Mouse (Mus musculus): ENCODE measurements around the gene 4933428M09Rik.
"Not testable (repeated sequence)": the region's sequence is repeated elsewhere in the genome, so short reads cannot be mapped to it uniquely, and the experiment has no call there.

The 4933428M09Rik gene

GRCm38 (mm10) chrX:139178928-139179327 is at the start of gene 4933428M09Rik:
Gene 4933428M09Rik (plus strand): TSS chrX:139179228.
- no peak for DNase-seq (ENCODE audit: low read depth, low spot score)

- no peak for DNase-seq (ENCODE audit: low read depth, low spot score)
Measured at GRCm38 (mm10) chrX:139134031-139134430, 45.0 kb upstream of the 4933428M09Rik start.

- DNase-seq (ENCODE audit: low read depth, low spot score), result not testable (repeated sequence)
Measured at GRCm38 (mm10) chrX:139191506-139191905, 12.5 kb downstream of the 4933428M09Rik start.

- no peak for DNase-seq (ENCODE audit: low read depth, low spot score)
Measured at GRCm38 (mm10) chrX:139194572-139195279, 15.7 kb downstream of the 4933428M09Rik start.

GRCm38 (mm10) chrX:139209191-139209828 is 30.3 kb downstream of the 4933428M09Rik start:
- not testable (repeated sequence) for DNase-seq (ENCODE audit: low read depth, low spot score)

- no peak for DNase-seq (ENCODE audit: low read depth, low spot score)
Measured at GRCm38 (mm10) chrX:139209829-139210225, 30.8 kb downstream of the 4933428M09Rik start, which contains the start of gene Mum1l1. Gene Mum1l1 (plus strand): TSS chrX:139210042.

GRCm38 (mm10) chrX:139214765-139215164 is 35.7 kb downstream of the 4933428M09Rik start:
- no peak for DNase-seq (ENCODE audit: low read depth, low spot score)

GRCm38 (mm10) chrX:139216409-139216808 is 37.4 kb downstream of the 4933428M09Rik start:
- no peak for DNase-seq (ENCODE audit: low read depth, low spot score)

GRCm38 (mm10) chrX:139216991-139217593 is 38.1 kb downstream of the 4933428M09Rik start:
- DNase-seq (ENCODE audit: low read depth, low spot score), result peak; percentile 10

- DNase-seq (ENCODE audit: low read depth, low spot score), result no peak
Measured at GRCm38 (mm10) chrX:139217776-139218175, 38.7 kb downstream of the 4933428M09Rik start.

- DNase-seq (ENCODE audit: low read depth, low spot score), result peak; percentile 21
Measured at GRCm38 (mm10) chrX:139219017-139219416, 40.0 kb downstream of the 4933428M09Rik start.

GRCm38 (mm10) chrX:139220830-139221229 is 41.8 kb downstream of the 4933428M09Rik start:
- DNase-seq (ENCODE audit: low read depth, low spot score), result no peak

- no peak for DNase-seq (ENCODE audit: low read depth, low spot score)
Measured at GRCm38 (mm10) chrX:139221893-139222292, 42.9 kb downstream of the 4933428M09Rik start.

Data from telencephalon, adult 2 months (tissue).